Mouse (Mus musculus) hindbrain, embryonic 13.5 days (tissue): ENCODE measurements around the gene Cse1l. TPM values are rescaled to one million over a fixed set of nuclear protein-coding genes. Genes with fewer than 3 reads are reported as not detected.

Experiments used
- ATAC-seq: fragments of 200-750 bp; cut with Nextera tagmentation; 2 replicates; pipeline ENCODE4 v1.8.0; 2017; ENCODE audit warnings: moderate TSS enrichment; ENCODE audit not compliant: low FRiP score
- H3K27ac ChIP-seq: fragments of 300-500 bp; sonication (generic); 2 replicates; pipeline ENCODE4 v1.5.1; 2015; ENCODE audit warnings: inconsistent platforms, mild to moderate bottlenecking, moderate library complexity
- H3K27me3 ChIP-seq: fragments of 300-500 bp; sonication (generic); 2 replicates; pipeline ENCODE4 v1.6.1; 2015; ENCODE audit warnings: mild to moderate bottlenecking, inconsistent platforms
- H3K36me3 ChIP-seq: fragments of 300-500 bp; sonication (generic); 2 replicates; pipeline ENCODE4 v1.6.1; 2015; ENCODE audit warnings: mild to moderate bottlenecking, inconsistent platforms
- H3K4me1 ChIP-seq: fragments of 300-500 bp; sonication (generic); replicated peaks from 2 replicates; pipeline ENCODE4 v1.6.1; 2015; ENCODE audit warnings: inconsistent platforms
- H3K4me2 ChIP-seq: fragments of 300-500 bp; sonication (generic); 2 replicates; pipeline ENCODE4 v1.6.1; 2015; ENCODE audit warnings: inconsistent platforms, mild to moderate bottlenecking, moderate library complexity
- H3K4me3 ChIP-seq: fragments of 300-500 bp; sonication (generic); 2 replicates; pipeline ENCODE4 v1.5.1; 2015; ENCODE audit warnings: mild to moderate bottlenecking, inconsistent platforms
- H3K9ac ChIP-seq: fragments of 300-500 bp; sonication (generic); 2 replicates; pipeline ENCODE4 v1.6.1; 2015; ENCODE audit warnings: mild to moderate bottlenecking, inconsistent platforms
- H3K9me3 ChIP-seq: fragments of 300-500 bp; sonication (generic); 2 replicates; pipeline ENCODE4 v1.6.1; 2016; ENCODE audit warnings: inconsistent platforms
- WGBS: fragments of 180-500 bp; shearing (Covaris S2); methylation state at CpG from one replicate; pipeline ENCODE4 v1.1.7; 2015; 5-methylcytosine and 5-hydroxymethylcytosine counted together
- polyA plus RNA-seq: library from polyadenylated mRNA; unstranded; fragments of >200 nt; fragmentation: Nextera tagmentation; extraction: Ambion mirVana; gene quantifications from 2 replicates; pipeline ENCODE4 v1.2.1, GENCODE M21; 2015

Gene Cse1l
- polyA plus RNA-seq, 1 experiment from 2014 or later, result 96.4 TPM

- H3K4me2 ChIP-seq, result no peak overlapping the region
- H3K27ac ChIP-seq, result no peak overlapping the region
- WGBS, result 77% methylated on average over 14 of the region's 14 CpGs
- H3K4me1 ChIP-seq, result no peaks in the 10 kb centered on the region
- no peak overlapping the region for H3K4me3 ChIP-seq
- H3K36me3 ChIP-seq, result peaks cover 97% of the 10 kb centered on the region
- no peak overlapping the region for H3K9ac ChIP-seq
- no peaks in the 10 kb centered on the region for H3K9me3 ChIP-seq
- no peaks in the 10 kb centered on the region for H3K27me3 ChIP-seq
- ATAC-seq, result no peak
These were observed 45.2 kb downstream of the Cse1l start for GRCm38 (mm10) chr2:166950853-166951648.

- WGBS, result 91% methylated on average over 6 of the region's 6 CpGs
- Histone ChIP-seq H3K27me3 (no peaks in the 10 kb centered on the region), H3K36me3 (peaks cover 98% of the 10 kb centered on the region), H3K9me3 (no peaks in the 10 kb centered on the region), H3K4me2 (no peak overlapping the region), H3K4me3 (no peak overlapping the region), H3K27ac (no peak overlapping the region), H3K9ac (no peak overlapping the region), H3K4me1 (no peaks in the 10 kb centered on the region)
- ATAC-seq, result no peak
These were observed 46.3 kb downstream of the Cse1l start for GRCm38 (mm10) chr2:166952151-166952550.

GRCm38 (mm10) chr2:166956805-166957204, 51.0 kb downstream of the Cse1l start:
- ATAC-seq, result no peak
- WGBS, result 71% methylated on average over 7 of the region's 7 CpGs
- no peaks in the 10 kb centered on the region for H3K27me3 ChIP-seq
- H3K4me2 ChIP-seq, result no peak overlapping the region
- H3K27ac ChIP-seq, result no peak overlapping the region
- peaks cover 88% of the 10 kb centered on the region for H3K36me3 ChIP-seq
- H3K4me3 ChIP-seq, result no peak overlapping the region
- H3K9ac ChIP-seq, result no peak overlapping the region
- H3K9me3 ChIP-seq, result no peaks in the 10 kb centered on the region
- no peaks in the 10 kb centered on the region for H3K4me1 ChIP-seq

- no peak overlapping the region for H3K4me3 ChIP-seq
- no peak overlapping the region for H3K9ac ChIP-seq
- no peaks in the 10 kb centered on the region for H3K4me1 ChIP-seq
- ATAC-seq, result no peak
- H3K4me2 ChIP-seq, result no peak overlapping the region
- no peak overlapping the region for H3K27ac ChIP-seq
- WGBS, result 91% methylated on average over 8 of the region's 8 CpGs
- H3K27me3 ChIP-seq, result no peaks in the 10 kb centered on the region
- no peaks in the 10 kb centered on the region for H3K9me3 ChIP-seq
- H3K36me3 ChIP-seq, result peaks cover 55% of the 10 kb centered on the region
These were observed 54.9 kb downstream of the Cse1l start for GRCm38 (mm10) chr2:166960648-166961330.

GRCm38 (mm10) chr2:166963257-166963656, 57.4 kb downstream of the Cse1l start:
- H3K9me3 ChIP-seq, result no peaks in the 10 kb centered on the region
- no peak for ATAC-seq
- H3K27ac ChIP-seq, result no peak overlapping the region
- H3K27me3 ChIP-seq, result no peaks in the 10 kb centered on the region
- no peaks in the 10 kb centered on the region for H3K4me1 ChIP-seq
- 84% methylated on average over 8 of the region's 8 CpGs for WGBS
- peaks cover 32% of the 10 kb centered on the region for H3K36me3 ChIP-seq
- no peak overlapping the region for H3K9ac ChIP-seq
- no peak overlapping the region for H3K4me3 ChIP-seq
- H3K4me2 ChIP-seq, result no peak overlapping the region

- Histone ChIP-seq H3K4me3 (no peak overlapping the region), H3K4me1 (no peaks in the 10 kb centered on the region), H3K4me2 (no peak overlapping the region), H3K27me3 (no peaks in the 10 kb centered on the region), H3K9me3 (no peaks in the 10 kb centered on the region), H3K9ac (no peak overlapping the region), H3K27ac (no peak overlapping the region), H3K36me3 (peaks cover 17% of the 10 kb centered on the region)
- ATAC-seq, result no peak
- 93% methylated on average over 2 of the region's 2 CpGs for WGBS
These were observed 58.9 kb downstream of the Cse1l start for GRCm38 (mm10) chr2:166964773-166965172.

- Histone ChIP-seq H3K4me1 (peaks cover 41% of the 10 kb centered on the region), H3K9ac (no peak overlapping the region), H3K9me3 (no peaks in the 10 kb centered on the region), H3K27me3 (no peaks in the 10 kb centered on the region), H3K4me3 (no peak overlapping the region), H3K4me2 (no peak overlapping the region), H3K36me3 (no peaks in the 10 kb centered on the region), H3K27ac (no peak overlapping the region)
- 78% methylated on average over 1 of the region's 1 CpGs for WGBS
- ATAC-seq, result no peak
These were observed 67.3 kb downstream of the Cse1l start for GRCm38 (mm10) chr2:166973153-166973552.

- Histone ChIP-seq H3K27ac (peak overlapping the region; percentile 19; the same call in 1 of the 2 replicates), H3K4me2 (no peak overlapping the region), H3K4me1 (peaks cover 41% of the 10 kb centered on the region), H3K9ac (no peak overlapping the region), H3K27me3 (no peaks in the 10 kb centered on the region), H3K36me3 (no peaks in the 10 kb centered on the region), H3K4me3 (no peak overlapping the region), H3K9me3 (no peaks in the 10 kb centered on the region)
- ATAC-seq, result no peak
- WGBS, result 79% methylated on average over 6 of the region's 6 CpGs
These were observed 68.5 kb downstream of the Cse1l start for GRCm38 (mm10) chr2:166974177-166974872.

- Histone ChIP-seq H3K4me3 (no peak overlapping the region), H3K36me3 (no peaks in the 10 kb centered on the region), H3K9me3 (no peaks in the 10 kb centered on the region), H3K9ac (no peak overlapping the region), H3K4me2 (no peak overlapping the region), H3K4me1 (peaks cover 41% of the 10 kb centered on the region), H3K27ac (peak overlapping the region; percentile 8), H3K27me3 (no peaks in the 10 kb centered on the region)
- 77% methylated on average over 3 of the region's 3 CpGs for WGBS
- ATAC-seq, result no peak
These were observed 70.5 kb downstream of the Cse1l start for GRCm38 (mm10) chr2:166976356-166976755.

GRCm38 (mm10) chr2:166977490-166977889, 71.7 kb downstream of the Cse1l start:
- H3K27ac ChIP-seq, result peak overlapping the region; percentile 18; the same call in 1 of the 2 replicates
- H3K4me2 ChIP-seq, result no peak overlapping the region
- ATAC-seq, result no peak
- no peaks in the 10 kb centered on the region for H3K27me3 ChIP-seq
- 73% methylated on average over 3 of the region's 3 CpGs for WGBS
- H3K36me3 ChIP-seq, result no peaks in the 10 kb centered on the region
- no peak overlapping the region for H3K9ac ChIP-seq
- no peak overlapping the region for H3K4me3 ChIP-seq
- peaks cover 41% of the 10 kb centered on the region for H3K4me1 ChIP-seq
- H3K9me3 ChIP-seq, result no peaks in the 10 kb centered on the region

- no peaks in the 10 kb centered on the region for H3K27me3 ChIP-seq
- H3K4me3 ChIP-seq, result no peak overlapping the region
- no peak overlapping the region for H3K4me2 ChIP-seq
- H3K4me1 ChIP-seq, result peaks cover 30% of the 10 kb centered on the region
- no peak overlapping the region for H3K9ac ChIP-seq
- no peaks in the 10 kb centered on the region for H3K36me3 ChIP-seq
- no peaks in the 10 kb centered on the region for H3K9me3 ChIP-seq
- H3K27ac ChIP-seq, result no peak overlapping the region
- no peak for ATAC-seq
- WGBS, result 86% methylated on average over 2 of the region's 2 CpGs
These were observed 74.3 kb downstream of the Cse1l start for GRCm38 (mm10) chr2:166980161-166980560.

- ATAC-seq, result no peak
- Histone ChIP-seq H3K27me3 (no peaks in the 10 kb centered on the region), H3K9ac (no peak overlapping the region), H3K4me2 (no peak overlapping the region), H3K36me3 (no peaks in the 10 kb centered on the region), H3K4me3 (no peak overlapping the region), H3K9me3 (no peaks in the 10 kb centered on the region), H3K27ac (no peak overlapping the region), H3K4me1 (no peaks in the 10 kb centered on the region)
- 90% methylated on average over 4 of the region's 4 CpGs for WGBS
These were observed 77.6 kb downstream of the Cse1l start for GRCm38 (mm10) chr2:166983351-166983894.
